Mouse (Mus musculus) heart, embryonic 13.5 days (tissue): ENCODE measurements at regions not wholly inside any gene's neighbourhood (a gene's known extent, or its start where the extent isn't known, plus 50 kb on each side); places are given as distances from the start of the nearest gene placed in this dataset.
A peak's percentile ranks its signal among the peaks of the same experiment; 100 is the strongest.

Experiments
- ATAC-seq: fragments of 200-750 bp; cut with Nextera tagmentation; 2 replicates; pipeline ENCODE4 v1.8.0; 2017; ENCODE audit warnings: moderate TSS enrichment; ENCODE audit not compliant: insufficient number of reproducible peaks, low FRiP score, low TSS enrichment; ENCODE audit errors: extremely low read depth
- H3K27ac ChIP-seq: fragments of 300-500 bp; sonication (generic); replicated peaks from 2 replicates; pipeline ENCODE4 v1.5.1; 2015; ENCODE audit warnings: moderate library complexity, mild to moderate bottlenecking, inconsistent platforms
- H3K27me3 ChIP-seq: fragments of 300-500 bp; sonication (generic); replicated peaks from 2 replicates; pipeline ENCODE4 v1.6.1; 2015; ENCODE audit warnings: mild to moderate bottlenecking, inconsistent platforms
- H3K36me3 ChIP-seq: fragments of 300-500 bp; sonication (generic); 2 replicates; pipeline ENCODE4 v1.6.1; 2015; ENCODE audit warnings: mild to moderate bottlenecking, inconsistent platforms
- H3K4me1 ChIP-seq: fragments of 300-500 bp; sonication (generic); 2 replicates; pipeline ENCODE4 v1.6.1; 2015; ENCODE audit warnings: inconsistent platforms
- H3K4me2 ChIP-seq: fragments of 300-500 bp; sonication (generic); 2 replicates; pipeline ENCODE4 v1.6.1; 2015; ENCODE audit warnings: inconsistent platforms, mild to moderate bottlenecking, moderate library complexity
- H3K4me3 ChIP-seq: fragments of 300-500 bp; sonication (generic); 2 replicates; pipeline ENCODE4 v1.5.1; 2015; ENCODE audit warnings: moderate library complexity, mild to moderate bottlenecking, inconsistent platforms
- H3K9ac ChIP-seq: fragments of 300-500 bp; sonication (generic); 2 replicates; pipeline ENCODE4 v1.6.1; 2015; ENCODE audit warnings: inconsistent platforms, mild to moderate bottlenecking, moderate library complexity
- H3K9me3 ChIP-seq: fragments of 300-500 bp; sonication (generic); 2 replicates; pipeline ENCODE4 v1.6.1; 2016; ENCODE audit warnings: inconsistent platforms
- WGBS: fragments of 180-500 bp; shearing (Covaris S2); methylation state at CpG from one replicate; pipeline ENCODE4 v1.1.7; 2015; ENCODE audit warnings: mixed read lengths; 5-methylcytosine and 5-hydroxymethylcytosine counted together

DNA sequence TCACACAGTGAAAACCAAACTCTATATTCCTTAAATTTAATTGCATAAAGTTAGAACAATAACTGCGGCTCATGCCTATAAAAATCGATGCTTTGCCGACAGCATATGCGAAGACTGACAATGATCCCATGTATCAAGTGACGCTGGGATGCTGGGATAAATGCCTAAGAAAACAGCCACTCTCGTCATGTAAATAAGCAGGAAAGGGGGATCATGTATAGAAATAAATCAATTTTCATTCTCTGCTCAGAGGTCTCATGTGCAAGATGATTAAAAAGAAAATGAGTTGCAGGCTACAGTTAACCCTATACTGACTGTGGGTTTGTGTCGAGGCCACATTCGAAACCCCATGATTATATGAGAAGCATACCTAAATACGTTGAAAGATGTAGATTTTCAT, 411.2 kb downstream of the Rnd3 start:
- Histone ChIP-seq H3K4me3 (no peak overlapping the region), H3K9me3 (no peaks in the 10 kb centered on the region), H3K27ac (no peak overlapping the region), H3K36me3 (no peaks in the 10 kb centered on the region), H3K27me3 (no peaks in the 10 kb centered on the region), H3K9ac (no peak overlapping the region), H3K4me2 (no peak overlapping the region), H3K4me1 (no peaks in the 10 kb centered on the region)
- 84% methylated on average over 9 of the region's 9 CpGs for WGBS
- no peak for ATAC-seq

DNA sequence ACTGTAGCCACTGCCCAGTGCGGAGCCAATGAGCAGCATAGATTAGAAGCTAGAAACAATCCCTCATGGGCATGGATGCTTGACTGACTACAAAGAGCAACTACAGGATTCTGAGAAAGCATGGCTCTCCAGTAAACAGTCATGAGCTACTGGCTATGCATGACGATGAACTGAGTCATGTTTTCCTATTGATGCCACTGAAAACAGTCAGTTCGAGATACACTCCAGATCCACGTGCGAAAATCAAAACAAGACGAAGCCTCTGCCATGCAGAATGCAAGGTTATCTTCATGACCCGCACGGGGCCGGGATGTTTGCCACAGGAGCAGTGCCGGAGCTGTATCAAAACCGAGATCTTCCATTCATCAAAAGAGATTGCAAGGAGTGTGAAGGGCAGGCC, 413.9 kb downstream of the Rnd3 start:
- ATAC-seq: no peak
- H3K36me3 ChIP-seq: no peaks in the 10 kb centered on the region
- 68% methylated on average over 11 of the region's 11 CpGs for WGBS
- no peaks in the 10 kb centered on the region for H3K4me1 ChIP-seq
- H3K9me3 ChIP-seq: no peaks in the 10 kb centered on the region
- no peak overlapping the region for H3K27ac ChIP-seq
- H3K4me3 ChIP-seq: no peak overlapping the region
- no peak overlapping the region for H3K4me2 ChIP-seq
- H3K9ac ChIP-seq: no peak overlapping the region
- no peaks in the 10 kb centered on the region for H3K27me3 ChIP-seq

DNA sequence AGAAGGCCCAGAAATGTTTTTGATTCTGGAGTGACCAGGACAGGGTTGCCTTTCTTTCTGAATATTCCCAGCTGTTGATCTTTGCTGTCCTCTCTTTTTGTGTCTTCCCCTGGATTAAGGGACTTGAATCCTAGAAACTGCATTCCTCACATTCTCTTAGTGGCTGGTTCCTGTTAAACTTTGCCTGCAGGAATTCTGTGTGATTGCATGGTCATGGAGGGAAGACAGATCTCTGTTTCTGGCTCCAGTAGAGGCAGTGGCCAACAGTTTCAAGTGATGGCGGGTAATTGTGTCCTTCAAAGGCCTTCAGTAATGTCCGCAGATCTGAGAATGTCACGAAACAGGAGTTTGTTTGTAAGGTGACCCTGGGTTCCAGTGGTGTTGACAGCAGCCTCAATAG, 410.1 kb upstream of the Mmadhc start:
- WGBS: 19% methylated on average over 3 of the region's 3 CpGs
- no peaks in the 10 kb centered on the region for H3K27me3 ChIP-seq
- no peak overlapping the region for H3K4me3 ChIP-seq
- H3K4me2 ChIP-seq: no peak overlapping the region
- no peaks in the 10 kb centered on the region for H3K36me3 ChIP-seq
- no peak overlapping the region for H3K9ac ChIP-seq
- peak overlapping the region; percentile 25; the same call in 1 of the 2 replicates for H3K27ac ChIP-seq
- H3K4me1 ChIP-seq: peaks cover 21% of the 10 kb centered on the region
- H3K9me3 ChIP-seq: no peaks in the 10 kb centered on the region
- no peak for ATAC-seq

DNA sequence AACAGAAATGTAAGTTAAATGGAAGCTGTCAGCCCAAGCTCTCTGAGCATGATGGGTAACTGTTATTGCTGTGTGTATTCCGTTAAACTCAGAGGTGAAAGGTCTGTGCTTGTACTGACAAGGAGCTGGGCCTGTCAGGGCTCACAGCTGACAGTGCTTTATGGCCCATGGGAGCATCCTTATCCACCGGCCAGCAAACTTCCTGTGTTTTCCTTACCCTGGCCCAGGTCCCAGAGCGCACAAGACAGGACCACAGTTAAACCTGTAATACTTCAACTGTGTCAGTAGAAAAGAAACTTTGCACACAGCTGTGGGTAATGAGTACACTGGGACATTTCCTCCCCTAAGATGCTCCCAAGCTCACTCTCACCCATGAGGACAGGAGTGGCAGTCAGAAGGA, 407.7 kb upstream of the Mmadhc start:
- H3K4me3 ChIP-seq: no peak overlapping the region
- H3K27ac ChIP-seq: peak overlapping the region; percentile 53; the same call in 1 of the 2 replicates
- ATAC-seq: no peak
- H3K4me1 ChIP-seq: peaks cover 32% of the 10 kb centered on the region
- H3K36me3 ChIP-seq: no peaks in the 10 kb centered on the region
- H3K4me2 ChIP-seq: no peak overlapping the region
- no peaks in the 10 kb centered on the region for H3K9me3 ChIP-seq
- WGBS: 32% methylated on average over 3 of the region's 3 CpGs
- H3K27me3 ChIP-seq: no peaks in the 10 kb centered on the region
- H3K9ac ChIP-seq: no peak overlapping the region

DNA sequence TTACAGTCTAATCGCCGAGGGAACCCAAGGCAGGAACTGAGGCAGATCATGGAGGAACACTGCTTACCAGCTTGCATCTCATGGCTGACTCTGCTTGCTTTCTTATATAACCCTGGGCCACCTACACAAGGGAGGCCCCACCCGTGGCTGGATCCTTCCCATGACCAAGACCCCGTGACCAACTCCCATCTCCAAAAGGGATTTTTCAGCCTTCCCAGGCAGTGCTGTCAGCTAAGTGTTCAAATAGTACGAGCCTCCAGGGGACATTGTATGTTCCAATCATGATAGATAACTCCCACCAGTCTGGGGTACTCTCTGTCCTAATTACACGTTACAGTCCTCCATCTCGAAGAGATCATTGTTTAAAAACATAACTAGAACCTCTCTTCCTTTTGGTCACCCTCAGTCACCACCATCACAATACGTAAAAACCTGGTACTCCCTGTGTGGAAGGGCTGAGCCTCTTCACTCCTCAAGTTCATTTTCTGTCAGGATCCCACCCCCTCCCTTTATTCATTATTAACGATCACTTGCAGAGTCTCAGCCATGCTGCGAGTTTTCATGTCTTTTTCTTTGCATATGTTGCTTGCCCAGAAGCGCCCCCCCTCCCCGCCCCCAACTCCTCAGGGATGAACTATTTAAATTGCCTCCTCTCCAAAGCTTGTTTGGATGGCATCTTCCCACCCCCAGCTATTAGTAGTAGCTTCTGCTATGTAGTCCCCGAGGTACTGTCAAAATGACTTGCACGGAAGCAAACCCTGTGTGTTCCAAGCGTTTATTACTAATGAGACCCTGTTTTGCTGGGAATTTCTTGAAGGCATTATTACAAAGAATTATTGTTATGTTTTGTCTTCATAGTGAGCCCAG, 406.2 kb upstream of the Mmadhc start:
- no peaks in the 10 kb centered on the region for H3K27me3 ChIP-seq
- H3K4me1 ChIP-seq: peaks cover 36% of the 10 kb centered on the region
- H3K4me3 ChIP-seq: no peak overlapping the region
- no peak overlapping the region for H3K27ac ChIP-seq
- no peaks in the 10 kb centered on the region for H3K36me3 ChIP-seq
- no peaks in the 10 kb centered on the region for H3K9me3 ChIP-seq
- H3K4me2 ChIP-seq: no peak overlapping the region
- no peak for ATAC-seq
- H3K9ac ChIP-seq: no peak overlapping the region
- 75% methylated on average over 15 of the region's 15 CpGs for WGBS

DNA sequence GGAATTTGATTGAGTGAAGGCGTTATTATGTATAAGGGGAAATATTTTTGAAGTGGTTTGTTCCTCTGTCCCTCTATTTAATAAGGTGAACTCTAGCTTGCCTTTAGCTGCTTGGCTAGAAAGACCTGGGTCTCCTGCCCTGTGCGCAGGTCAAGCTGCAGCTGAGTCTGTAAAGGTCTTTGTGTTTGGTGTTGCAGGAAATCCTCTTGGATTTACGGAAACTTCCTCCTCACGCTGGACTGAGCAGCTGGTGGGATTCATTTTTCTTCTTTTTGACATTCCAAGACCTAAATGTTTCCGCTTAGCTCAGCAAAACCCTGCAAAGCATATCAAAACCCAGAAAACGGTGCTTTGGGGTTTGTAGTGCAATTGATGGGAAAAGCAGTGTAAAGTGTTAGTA, 402.2 kb upstream of the Mmadhc start:
- H3K36me3 ChIP-seq: no peaks in the 10 kb centered on the region
- no peaks in the 10 kb centered on the region for H3K27me3 ChIP-seq
- ATAC-seq: no peak
- no peaks in the 10 kb centered on the region for H3K9me3 ChIP-seq
- H3K4me2 ChIP-seq: no peak overlapping the region
- H3K27ac ChIP-seq: no peak overlapping the region
- H3K4me1 ChIP-seq: peaks cover 23% of the 10 kb centered on the region
- H3K9ac ChIP-seq: no peak overlapping the region
- H3K4me3 ChIP-seq: no peak overlapping the region
- 58% methylated on average over 6 of the region's 6 CpGs for WGBS

DNA sequence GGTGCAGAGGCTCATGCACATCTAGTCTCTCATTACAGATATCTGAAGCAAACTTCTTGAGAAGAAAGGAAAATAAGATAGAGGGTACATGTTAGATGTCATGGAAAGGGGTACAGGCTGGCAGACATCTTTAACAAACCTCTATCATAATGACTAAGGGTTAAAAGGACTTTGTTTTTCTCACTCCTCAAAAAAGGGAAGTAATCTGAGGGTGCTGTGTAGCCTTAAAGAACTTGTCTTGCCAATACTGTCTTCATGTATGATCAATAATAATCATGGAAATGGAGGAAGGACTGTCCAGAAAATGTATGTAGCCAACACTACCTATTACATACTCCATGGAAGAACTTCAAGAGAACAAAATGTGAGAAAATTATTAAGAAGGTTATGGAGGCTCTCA, 400.0 kb upstream of the Mmadhc start:
- H3K27ac ChIP-seq: no peak overlapping the region
- no peaks in the 10 kb centered on the region for H3K36me3 ChIP-seq
- no peak overlapping the region for H3K9ac ChIP-seq
- H3K9me3 ChIP-seq: no peaks in the 10 kb centered on the region
- no peaks in the 10 kb centered on the region for H3K27me3 ChIP-seq
- ATAC-seq: no peak
- no peak overlapping the region for H3K4me2 ChIP-seq
- no peak overlapping the region for H3K4me3 ChIP-seq
- peaks cover 23% of the 10 kb centered on the region for H3K4me1 ChIP-seq

DNA sequence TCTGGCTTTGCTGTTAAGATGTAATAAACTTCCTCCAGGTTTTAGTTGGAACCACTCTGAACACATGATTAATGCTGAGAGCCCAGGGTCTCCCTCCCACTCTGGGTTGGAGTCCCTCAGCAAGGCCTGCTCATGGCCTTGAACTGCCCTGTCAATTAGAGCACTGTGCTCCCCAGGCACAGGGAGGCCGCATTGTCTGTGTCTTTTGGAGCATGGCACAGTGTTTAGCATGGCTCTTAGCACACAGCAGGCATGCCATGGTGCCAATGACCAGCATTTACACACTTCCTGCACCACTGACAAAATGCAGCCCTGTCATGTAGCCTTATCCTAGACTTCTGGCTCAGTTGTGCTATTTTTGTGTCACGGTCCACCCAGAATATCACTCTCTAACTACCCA, 398.2 kb upstream of the Mmadhc start:
- 63% methylated on average over 2 of the region's 2 CpGs for WGBS
- Histone ChIP-seq H3K4me2 (no peak overlapping the region), H3K36me3 (no peaks in the 10 kb centered on the region), H3K9me3 (no peaks in the 10 kb centered on the region), H3K27me3 (no peaks in the 10 kb centered on the region), H3K4me3 (no peak overlapping the region), H3K9ac (no peak overlapping the region), H3K27ac (no peak overlapping the region), H3K4me1 (peaks cover 23% of the 10 kb centered on the region)
- ATAC-seq: no peak

DNA sequence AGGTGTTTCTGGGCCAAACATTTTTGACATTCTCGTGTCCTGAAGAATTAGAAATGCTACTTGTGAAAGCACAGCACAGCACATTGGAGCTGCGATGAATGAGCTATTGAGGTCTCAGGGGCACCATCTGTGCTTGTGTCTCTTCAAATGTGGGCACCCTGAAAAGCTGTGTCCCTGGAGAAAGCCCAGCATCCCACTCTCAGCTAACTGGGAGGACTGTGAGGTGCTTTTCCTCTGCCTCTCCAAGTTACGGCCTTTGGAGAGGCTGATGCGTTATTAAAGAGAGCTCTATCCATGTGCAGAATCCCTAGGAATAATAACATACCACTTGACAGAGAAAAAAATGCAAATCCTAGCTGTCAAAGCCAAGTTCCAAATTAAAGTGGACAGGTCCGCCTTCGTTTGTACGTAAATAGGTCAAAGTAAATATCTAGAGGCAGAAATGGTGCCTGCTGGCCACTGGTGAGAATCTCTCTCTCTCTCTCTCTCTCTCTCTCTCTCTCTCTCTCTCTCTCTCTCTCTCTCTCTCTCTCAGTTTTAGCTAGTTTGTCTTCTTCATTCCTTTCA, 397.3 kb upstream of the Mmadhc start:
- ATAC-seq: no peak
- 83% methylated on average over 7 of the region's 7 CpGs for WGBS
- no peak overlapping the region for H3K4me2 ChIP-seq

DNA sequence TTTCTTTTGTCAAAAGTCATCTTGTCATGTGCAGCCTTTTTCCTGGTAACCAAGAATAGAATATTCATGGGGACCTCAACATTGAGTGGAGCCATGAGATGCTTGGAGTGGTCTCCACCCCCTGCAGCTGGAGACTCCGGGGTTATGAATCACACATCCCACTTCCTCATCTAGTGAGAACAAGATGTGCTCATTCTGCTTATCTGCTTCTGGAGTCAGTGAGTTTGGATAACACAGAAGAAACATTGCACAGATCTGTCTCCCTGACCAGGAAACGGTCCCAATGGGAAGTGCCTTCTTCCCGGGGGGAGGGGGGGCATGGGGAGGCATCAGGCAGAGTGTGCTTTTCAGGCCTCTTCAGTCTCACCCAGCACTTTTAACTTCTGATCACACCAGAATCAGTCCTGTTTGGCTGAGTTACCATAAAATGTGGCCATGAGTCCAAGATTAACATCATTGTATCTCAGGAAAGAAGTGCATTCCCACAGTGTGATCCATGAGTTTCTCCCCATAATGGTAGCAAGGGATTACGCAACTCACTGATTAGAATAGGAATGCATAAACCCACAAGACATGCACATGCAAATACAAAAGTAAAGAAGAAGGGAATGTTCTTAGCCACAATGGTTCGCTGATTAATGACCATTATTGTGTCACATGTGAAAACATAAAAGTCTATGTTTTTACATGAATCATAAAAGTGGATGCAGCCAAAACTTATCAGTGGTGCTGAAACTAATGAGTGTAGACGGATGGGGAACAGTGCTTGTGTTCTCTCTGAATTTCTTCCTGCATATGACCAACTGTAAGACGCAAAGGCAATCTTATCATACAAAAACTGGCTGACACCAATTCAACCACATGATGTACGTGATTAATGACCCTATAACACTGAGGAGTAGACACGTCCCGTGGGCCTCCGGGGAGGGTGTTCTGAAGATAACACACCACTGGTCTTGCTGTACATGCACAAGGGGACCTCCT, 393.8 kb upstream of the Mmadhc start:
- Histone ChIP-seq H3K36me3 (no peaks in the 10 kb centered on the region), H3K27me3 (no peaks in the 10 kb centered on the region), H3K4me3 (no peak overlapping the region), H3K27ac (peak overlapping the region; percentile 29; the same call in 1 of the 2 replicates), H3K9me3 (no peaks in the 10 kb centered on the region; the same call in 1 of the 2 replicates), H3K4me1 (peaks cover 33% of the 10 kb centered on the region), H3K9ac (no peak overlapping the region), H3K4me2 (no peak overlapping the region)
- ATAC-seq: no peak
- 42% methylated on average over 11 of the region's 11 CpGs for WGBS

More for the DNA sequence above, 397.3 kb upstream of the Mmadhc start:
- H3K36me3 ChIP-seq: no peaks in the 10 kb centered on the region
- no peak overlapping the region for H3K27ac ChIP-seq
- peaks cover 22% of the 10 kb centered on the region for H3K4me1 ChIP-seq
- no peaks in the 10 kb centered on the region for H3K9me3 ChIP-seq
- H3K4me3 ChIP-seq: no peak overlapping the region
- no peaks in the 10 kb centered on the region for H3K27me3 ChIP-seq
- no peak overlapping the region for H3K9ac ChIP-seq

DNA sequence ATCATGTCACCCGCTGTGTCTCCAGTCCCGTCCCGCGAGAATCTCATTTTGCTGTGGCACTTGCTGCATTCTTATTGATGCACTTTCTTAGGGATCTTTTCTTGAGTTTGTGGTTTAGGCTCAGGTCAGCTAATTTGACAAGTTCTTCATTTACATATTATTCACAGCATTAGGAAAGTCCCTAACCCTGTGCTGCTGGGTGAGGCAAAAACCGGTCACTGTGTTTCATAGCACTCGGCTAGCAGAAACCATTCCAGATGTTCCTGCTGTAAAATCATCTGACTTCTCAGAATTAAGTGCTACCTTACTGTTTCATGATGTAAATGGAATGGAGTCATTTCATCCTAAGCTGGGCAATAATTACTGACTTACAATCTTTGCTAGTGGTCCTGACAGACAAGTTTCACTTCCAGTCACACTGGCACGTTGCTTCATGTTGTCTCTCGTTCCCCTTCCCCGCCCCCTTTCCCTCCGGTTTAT, 391.1 kb upstream of the Mmadhc start:
- WGBS: 69% methylated on average over 10 of the region's 10 CpGs
- no peak for ATAC-seq
- no peak overlapping the region for H3K9ac ChIP-seq

More for the DNA sequence above, 391.1 kb upstream of the Mmadhc start:
- Histone ChIP-seq H3K27ac (no peak overlapping the region), H3K4me1 (peaks cover 26% of the 10 kb centered on the region), H3K4me2 (no peak overlapping the region), H3K4me3 (no peak overlapping the region), H3K27me3 (no peaks in the 10 kb centered on the region), H3K36me3 (no peaks in the 10 kb centered on the region), H3K9me3 (no peaks in the 10 kb centered on the region; the same call in 1 of the 2 replicates)
